Mouse (Mus musculus) midbrain, embryonic 10.5 days (tissue): Measurements from ENCODE around the gene Tlr12. TPM values are rescaled to one million over a fixed set of nuclear protein-coding genes. Genes with fewer than 3 reads are reported as not detected.
"Not testable (repeated sequence)": the region's sequence is repeated elsewhere in the genome, so short reads cannot be mapped to it uniquely, and the experiment has no call there.

Experiments
- DNase-seq: peaks from one replicate; pipeline ENCODE4 v3.0.0-alpha.2; 2017; ENCODE audit warnings: low spot score
- H3K27ac ChIP-seq: fragments of 300-500 bp; sonication (generic); replicated peaks from 2 replicates; pipeline ENCODE4 v1.5.1; 2016; ENCODE audit warnings: mild to moderate bottlenecking
- H3K27me3 ChIP-seq: fragments of 300-500 bp; sonication (generic); 2 replicates; pipeline ENCODE4 v1.6.1; 2016; ENCODE audit warnings: low read depth, mild to moderate bottlenecking; ENCODE audit not compliant: poor library complexity, severe bottlenecking
- H3K36me3 ChIP-seq: fragments of 300-500 bp; sonication (generic); 2 replicates; pipeline ENCODE4 v1.6.1; 2016; ENCODE audit warnings: mild to moderate bottlenecking, moderate library complexity
- H3K4me1 ChIP-seq: fragments of 300-500 bp; sonication (generic); 2 replicates; pipeline ENCODE4 v1.6.1; 2016
- H3K4me3 ChIP-seq: fragments of 300-500 bp; sonication (generic); 2 replicates; pipeline ENCODE4 v1.5.1; 2016; ENCODE audit warnings: mild to moderate bottlenecking, moderate library complexity
- H3K9me3 ChIP-seq: fragments of 300-500 bp; sonication (generic); replicated peaks from 2 replicates; pipeline ENCODE4 v1.6.1; 2016; ENCODE audit warnings: mild to moderate bottlenecking
- WGBS: fragments of 180-500 bp; shearing (Covaris S2); methylation state at CpG from one replicate; pipeline ENCODE4 v1.1.7; 2016; 5-methylcytosine and 5-hydroxymethylcytosine counted together
- polyA plus RNA-seq: library from polyadenylated mRNA; unstranded; fragments of >200 nt; fragmentation: Nextera tagmentation; extraction: Ambion mirVana; gene quantifications from 2 replicates; pipeline ENCODE4 v1.2.1, GENCODE M21; 2016

The Tlr12 gene
- 0.72 and 0.80 TPM in 2 replicates for polyA plus RNA-seq

GRCm38 (mm10) chr4:128618246-128618911 is at the start of gene Tlr12:
TSS of gene Tlr12 (minus strand) at chr4:128618619.
- Histone ChIP-seq H3K27ac (no peak within 1 kb of the TSS), H3K9me3 (no peaks in the 10 kb centered on the region), H3K4me1 (peaks cover 19% of the 10 kb centered on the region; the same call in 1 of the 2 replicates), H3K36me3 (no peaks in the 10 kb centered on the region), H3K27me3 (peaks cover 22% of the 10 kb centered on the region), H3K4me3 (no peak within 1 kb of the TSS)
- DNase-seq = no peak
- 74% methylated on average over 15 of the region's 15 CpGs for WGBS

DNA sequence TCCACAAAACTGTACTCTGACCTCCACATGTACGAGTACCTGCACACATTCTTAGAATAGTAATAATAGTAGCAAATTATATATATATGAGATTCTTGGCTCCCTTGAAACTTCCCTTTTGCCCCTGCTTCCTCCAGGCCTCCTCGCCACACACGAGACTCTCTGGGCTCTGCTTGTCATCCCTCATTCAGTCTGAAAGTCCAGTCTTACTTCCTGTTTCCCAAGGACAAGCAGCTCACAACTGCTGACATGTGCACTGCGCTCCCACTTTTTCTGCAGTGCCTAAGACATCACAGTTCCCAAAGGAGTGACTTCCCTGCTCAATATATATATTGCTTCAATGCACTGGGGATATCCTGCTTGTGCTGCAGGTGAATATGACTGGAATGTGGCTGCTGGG is 48.8 kb upstream of the Tlr12 start:
- H3K36me3 ChIP-seq, H3K9me3 ChIP-seq, DNase-seq, H3K4me3 ChIP-seq, H3K27ac ChIP-seq: not testable (repeated sequence)
- Histone ChIP-seq H3K4me1 (peaks cover 17% of the 10 kb centered on the region), H3K27me3 (peaks cover 29% of the 10 kb centered on the region)
- 74% methylated on average over 4 of the region's 4 CpGs for WGBS

- Histone ChIP-seq H3K4me1 (peaks cover 12% of the 10 kb centered on the region), H3K27me3 (peaks cover 27% of the 10 kb centered on the region)
- not testable (repeated sequence) for H3K4me3 ChIP-seq, H3K27ac ChIP-seq, H3K36me3 ChIP-seq, H3K9me3 ChIP-seq, DNase-seq
- WGBS = 77% methylated on average over 7 of the region's 7 CpGs
Measured at GRCm38 (mm10) chr4:128666362-128666761, 47.9 kb upstream of the Tlr12 start.

DNA sequence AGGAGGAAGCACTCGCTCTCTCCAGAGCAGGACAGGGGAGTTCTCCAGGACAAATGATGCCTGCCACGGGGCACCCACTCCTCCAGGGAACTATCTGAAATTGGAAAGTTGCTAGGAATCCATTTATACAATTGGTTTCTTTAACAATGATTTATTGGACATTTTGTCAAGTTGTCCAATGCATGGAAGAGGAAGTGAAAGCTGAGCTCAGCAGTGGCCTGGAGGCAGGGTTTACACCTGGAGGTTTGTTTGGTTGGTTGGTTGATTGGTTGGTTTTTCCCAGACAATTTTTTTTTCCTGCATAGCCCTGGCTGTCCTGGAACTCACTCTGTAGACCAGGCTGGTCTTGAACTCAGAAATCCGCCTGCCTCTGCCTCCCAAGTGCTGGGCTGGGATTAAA is 45.6 kb upstream of the Tlr12 start:
- H3K27ac ChIP-seq = no peak overlapping the region
- H3K36me3 ChIP-seq = no peaks in the 10 kb centered on the region
- DNase-seq = no peak
- 71% methylated on average over 3 of the region's 3 CpGs for WGBS
- no peaks in the 10 kb centered on the region for H3K4me1 ChIP-seq
- H3K9me3 ChIP-seq = no peaks in the 10 kb centered on the region
- no peak overlapping the region for H3K4me3 ChIP-seq
- H3K27me3 ChIP-seq = peaks cover 20% of the 10 kb centered on the region

- Histone ChIP-seq H3K27ac (no peak overlapping the region), H3K9me3 (no peaks in the 10 kb centered on the region), H3K36me3 (no peaks in the 10 kb centered on the region), H3K27me3 (peaks cover 31% of the 10 kb centered on the region), H3K4me3 (no peak overlapping the region), H3K4me1 (no peaks in the 10 kb centered on the region)
- 91% methylated on average over 8 of the region's 8 CpGs for WGBS
- no peak for DNase-seq
Measured at GRCm38 (mm10) chr4:128661063-128661462, 42.6 kb upstream of the Tlr12 start.

DNA sequence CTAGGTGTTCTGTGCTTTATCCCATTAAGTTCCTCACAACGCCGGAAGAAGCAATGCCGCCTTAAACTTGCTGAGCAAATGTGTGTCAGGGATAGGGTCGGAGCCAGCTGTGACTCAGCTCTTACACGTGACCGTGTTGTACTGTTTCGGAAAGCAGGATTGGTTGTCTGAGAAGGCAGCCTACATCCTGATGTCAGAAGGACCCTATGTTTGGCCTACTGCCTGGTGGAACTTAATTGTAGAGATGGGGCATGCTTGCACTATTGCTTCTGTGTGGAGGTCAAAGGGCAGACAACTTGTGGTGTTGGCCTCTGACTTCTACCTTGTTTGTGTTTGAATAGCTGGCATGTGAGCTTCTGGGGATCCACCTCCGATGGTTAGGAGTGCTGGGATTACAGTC is 41.8 kb upstream of the Tlr12 start:
- Histone ChIP-seq H3K9me3 (no peaks in the 10 kb centered on the region), H3K4me1 (peaks cover 7% of the 10 kb centered on the region), H3K27me3 (peaks cover 40% of the 10 kb centered on the region), H3K4me3 (no peak overlapping the region), H3K27ac (no peak overlapping the region), H3K36me3 (no peaks in the 10 kb centered on the region)
- no peak for DNase-seq
- 89% methylated on average over 8 of the region's 8 CpGs for WGBS

GRCm38 (mm10) chr4:128655446-128655845 is 37.0 kb upstream of the Tlr12 start:
- WGBS = 12% methylated on average over 12 of the region's 12 CpGs
- peaks cover 27% of the 10 kb centered on the region for H3K4me1 ChIP-seq
- H3K27me3 ChIP-seq = peaks cover 41% of the 10 kb centered on the region
- no peaks in the 10 kb centered on the region for H3K9me3 ChIP-seq
- H3K4me3 ChIP-seq = peak overlapping the region; percentile 81
- H3K27ac ChIP-seq = no peak overlapping the region
- H3K36me3 ChIP-seq = no peaks in the 10 kb centered on the region
- DNase-seq = peak; percentile 28

GRCm38 (mm10) chr4:128654505-128655381 is 36.3 kb upstream of the Tlr12 start, which contains the start of gene Phc2:
TSS of gene Phc2 (plus strand) at chr4:128654702.
- peak; percentile 95 for DNase-seq
- Histone ChIP-seq H3K27ac (peak within 1 kb of the TSS; percentile 78), H3K4me1 (peaks cover 27% of the 10 kb centered on the region), H3K36me3 (no peaks in the 10 kb centered on the region), H3K27me3 (peaks cover 41% of the 10 kb centered on the region), H3K4me3 (peak within 1 kb of the TSS; percentile 81), H3K9me3 (no peaks in the 10 kb centered on the region)
- WGBS = under 1% methylated on average over 83 of the region's 85 CpGs

DNA sequence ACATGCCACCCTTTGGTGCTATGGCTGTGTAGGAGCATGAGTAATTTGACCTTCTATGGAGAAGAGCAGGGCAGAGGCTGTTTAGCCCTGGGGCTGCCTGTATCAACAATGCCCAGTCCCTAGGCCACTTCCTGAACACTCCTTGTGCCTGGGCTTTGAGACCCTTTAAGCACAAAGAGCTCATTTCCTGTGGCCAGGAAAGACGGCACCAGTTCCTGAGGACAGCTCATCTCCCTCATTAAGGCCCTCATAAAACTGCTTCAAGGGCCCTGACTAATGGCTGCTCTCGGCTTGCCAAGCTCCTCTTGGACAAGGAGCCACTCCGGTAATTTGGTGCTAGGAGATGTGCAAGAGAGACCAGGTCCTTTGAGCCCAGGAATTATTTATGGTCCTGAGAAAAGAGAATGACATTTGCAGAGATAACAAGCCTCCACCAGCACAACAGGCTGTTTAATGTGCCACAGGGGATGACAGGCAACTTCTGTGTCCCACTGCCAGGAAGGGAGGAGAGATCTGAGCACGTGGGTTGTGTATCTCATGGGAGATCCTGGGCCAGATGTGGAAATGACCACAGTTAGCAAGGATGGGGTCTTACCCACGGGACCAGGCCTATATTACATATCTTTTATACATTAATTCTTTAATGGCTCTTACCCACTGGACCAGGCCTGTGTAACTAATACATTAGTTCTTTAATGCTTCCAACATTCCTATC is 34.3 kb upstream of the Tlr12 start:
- H3K4me1 ChIP-seq = peaks cover 34% of the 10 kb centered on the region
- H3K27ac ChIP-seq = 0 out of 2 replicates have a peak overlapping the region, but pooled peaks have one; percentile 14

GRCm38 (mm10) chr4:128651530-128651929 is 33.1 kb upstream of the Tlr12 start:
- Histone ChIP-seq H3K36me3 (no peaks in the 10 kb centered on the region), H3K4me1 (peaks cover 34% of the 10 kb centered on the region), H3K4me3 (no peak overlapping the region), H3K27me3 (peaks cover 28% of the 10 kb centered on the region), H3K9me3 (no peaks in the 10 kb centered on the region), H3K27ac (no peak overlapping the region)
- 72% methylated on average over 3 of the region's 3 CpGs for WGBS
- no peak for DNase-seq

More for the DNA sequence above, 34.3 kb upstream of the Tlr12 start:
- peaks cover 40% of the 10 kb centered on the region for H3K27me3 ChIP-seq
- 59% methylated on average over 5 of the region's 5 CpGs for WGBS
- H3K4me3 ChIP-seq = no peak overlapping the region
- H3K36me3 ChIP-seq = no peaks in the 10 kb centered on the region
- H3K9me3 ChIP-seq = no peaks in the 10 kb centered on the region
- no peak for DNase-seq

- Histone ChIP-seq H3K27ac (no peak overlapping the region), H3K9me3 (no peaks in the 10 kb centered on the region), H3K27me3 (peaks cover 5% of the 10 kb centered on the region; the same call in 1 of the 2 replicates), H3K4me3 (no peak overlapping the region), H3K4me1 (peaks cover 12% of the 10 kb centered on the region), H3K36me3 (no peaks in the 10 kb centered on the region)
- 79% methylated on average over 8 of the region's 8 CpGs for WGBS
- DNase-seq = no peak
Measured at GRCm38 (mm10) chr4:128648567-128649255, 30.3 kb upstream of the Tlr12 start.

DNA sequence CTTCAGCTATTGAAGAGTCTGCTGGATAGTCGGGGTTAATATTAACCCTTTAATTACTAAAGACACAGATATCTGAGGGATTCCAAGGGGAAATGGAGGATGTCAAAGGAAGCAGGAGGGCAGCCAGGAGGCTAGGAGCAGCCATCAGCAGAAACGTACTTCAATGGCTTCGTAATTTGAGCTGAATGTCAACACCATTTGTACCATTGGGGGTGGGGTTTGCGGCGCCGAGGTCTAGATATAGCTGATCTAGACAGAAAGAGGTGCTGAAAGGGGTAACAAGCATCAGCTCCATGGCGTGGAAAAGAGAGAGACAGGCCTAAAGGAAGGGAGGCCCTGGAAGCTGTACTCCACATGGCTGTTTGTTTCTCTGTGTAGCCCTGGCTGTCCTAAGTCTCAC is 28.3 kb upstream of the Tlr12 start:
- Histone ChIP-seq H3K27ac (no peak overlapping the region), H3K4me1 (peaks cover 16% of the 10 kb centered on the region), H3K36me3 (no peaks in the 10 kb centered on the region), H3K27me3 (no peaks in the 10 kb centered on the region), H3K9me3 (no peaks in the 10 kb centered on the region), H3K4me3 (no peak overlapping the region)
- 57% methylated on average over 7 of the region's 7 CpGs for WGBS
- no peak for DNase-seq
